Mouse (Mus musculus): ENCODE data around the gene Col24a1.
"Not testable (repeated sequence)": the region's sequence is repeated elsewhere in the genome, so short reads cannot be mapped to it uniquely, and the experiment has no call there.

The Col24a1 gene

GRCm38 (mm10) chr3:145356865-145357487, 64.7 kb downstream of the Col24a1 start:
- DNase-seq = no peak

GRCm38 (mm10) chr3:145365227-145365626, 73.0 kb downstream of the Col24a1 start:
- DNase-seq = no peak

DNA sequence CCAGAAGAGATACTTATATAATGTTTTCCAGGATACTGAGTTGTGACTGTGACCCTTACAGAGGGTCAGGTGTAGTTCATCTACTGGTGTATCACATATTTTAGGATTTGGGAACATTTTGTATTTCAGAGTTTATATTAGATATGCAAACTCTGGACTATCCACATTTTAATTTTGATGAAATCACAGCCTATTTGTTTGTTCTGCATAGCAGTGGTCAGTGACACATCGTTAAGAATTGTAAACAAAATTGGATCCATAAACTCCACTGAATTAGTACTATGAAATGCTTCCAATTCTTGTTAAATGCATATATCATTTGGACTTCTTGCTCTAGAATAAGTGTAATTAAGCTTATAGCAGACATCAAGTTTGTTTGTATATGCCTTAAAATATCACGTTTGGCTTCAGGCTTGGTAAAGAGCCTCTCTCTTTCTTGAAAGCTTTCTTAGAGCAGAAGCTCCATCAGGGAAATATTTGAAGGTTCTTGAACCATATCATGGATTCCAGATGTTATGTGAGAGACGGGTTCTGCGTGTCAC, 75.0 kb downstream of the Col24a1 start:
- no peak for DNase-seq

DNA sequence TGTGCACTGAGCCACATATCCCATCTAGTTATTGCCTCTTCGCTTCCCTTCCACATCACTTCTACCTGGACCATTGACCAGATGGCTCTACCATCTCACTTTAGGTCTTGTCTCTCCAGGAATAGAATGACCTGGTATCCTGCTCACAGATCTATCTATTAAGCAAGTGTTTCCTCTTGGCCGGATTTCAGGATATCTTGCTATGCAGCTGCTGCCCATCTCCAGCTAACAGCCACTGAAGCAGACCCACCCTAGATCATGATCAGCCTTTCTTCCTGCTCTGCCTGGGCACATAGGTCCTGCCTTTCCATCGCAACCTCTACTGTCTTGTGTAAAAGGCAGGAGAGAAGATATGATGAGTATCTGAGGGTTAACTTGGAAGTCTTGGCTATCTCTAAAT, 84.0 kb downstream of the Col24a1 start:
- DNase-seq = no peak

GRCm38 (mm10) chr3:145383095-145383494, 90.8 kb downstream of the Col24a1 start:
- DNase-seq = no peak

DNA sequence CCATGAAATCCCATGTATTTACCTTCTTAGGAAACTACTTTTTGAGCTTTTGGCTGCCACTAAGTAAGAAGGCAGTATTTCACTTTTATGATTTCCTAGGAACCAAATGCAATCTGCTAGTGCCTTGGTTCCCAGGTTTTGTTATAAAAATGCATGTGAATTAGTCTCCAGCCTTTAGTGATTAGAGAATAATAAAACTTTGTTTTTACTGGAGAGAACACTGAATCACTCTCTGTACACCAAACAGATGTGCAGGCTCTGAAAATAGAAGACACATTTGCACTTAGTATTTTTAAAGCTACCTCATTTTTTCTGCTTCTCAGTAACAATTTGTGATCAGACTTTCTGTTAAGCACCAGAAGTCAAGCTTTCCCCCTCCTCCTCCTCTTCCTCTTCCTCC, 94.2 kb downstream of the Col24a1 start:
- no peak for DNase-seq

DNA sequence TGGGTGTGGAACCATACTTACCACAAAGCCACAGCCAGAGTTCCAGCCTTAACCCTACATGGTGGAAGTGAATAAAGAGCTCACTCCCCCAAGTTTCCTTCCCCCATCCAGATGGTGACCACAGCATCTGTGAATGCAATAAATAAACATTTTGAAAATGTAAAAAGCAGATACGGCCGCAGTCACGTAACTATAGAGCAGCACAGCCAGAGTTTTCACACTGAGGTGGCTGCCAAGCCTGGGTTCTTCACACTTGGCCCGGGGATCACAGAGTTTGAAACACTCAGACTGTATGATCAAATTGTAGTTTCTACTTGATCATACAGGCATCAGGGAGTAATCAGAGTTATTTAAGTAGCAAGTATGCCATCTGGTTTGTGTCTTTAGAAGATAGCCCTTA, 98.4 kb downstream of the Col24a1 start:
- DNase-seq = no peak

GRCm38 (mm10) chr3:145391986-145392659, 99.9 kb downstream of the Col24a1 start:
- DNase-seq = no peak

DNA sequence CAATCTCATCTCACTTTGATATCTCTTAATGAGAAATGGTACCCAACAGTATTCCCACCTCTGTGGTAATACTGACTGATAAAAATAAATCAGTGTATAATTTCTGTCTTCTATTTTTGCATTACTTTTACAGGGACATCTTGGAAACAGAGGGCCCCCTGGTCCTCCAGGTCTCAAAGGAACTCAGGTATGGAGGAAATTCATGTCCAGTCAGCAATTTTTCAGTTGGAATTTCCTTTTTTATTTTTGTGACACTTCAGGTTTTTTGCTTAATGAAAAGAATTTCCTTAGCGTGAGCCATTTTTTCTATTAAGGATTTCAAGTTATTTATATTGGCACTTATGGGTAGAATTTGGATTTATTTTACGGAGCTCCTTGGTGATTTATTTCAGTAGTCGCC, 106.9 kb downstream of the Col24a1 start:
- no peak for DNase-seq

- no peak for DNase-seq
Measured at GRCm38 (mm10) chr3:145402257-145402656, 110.0 kb downstream of the Col24a1 start.

- no peak for DNase-seq
Measured at GRCm38 (mm10) chr3:145402994-145403393, 110.7 kb downstream of the Col24a1 start.

DNA sequence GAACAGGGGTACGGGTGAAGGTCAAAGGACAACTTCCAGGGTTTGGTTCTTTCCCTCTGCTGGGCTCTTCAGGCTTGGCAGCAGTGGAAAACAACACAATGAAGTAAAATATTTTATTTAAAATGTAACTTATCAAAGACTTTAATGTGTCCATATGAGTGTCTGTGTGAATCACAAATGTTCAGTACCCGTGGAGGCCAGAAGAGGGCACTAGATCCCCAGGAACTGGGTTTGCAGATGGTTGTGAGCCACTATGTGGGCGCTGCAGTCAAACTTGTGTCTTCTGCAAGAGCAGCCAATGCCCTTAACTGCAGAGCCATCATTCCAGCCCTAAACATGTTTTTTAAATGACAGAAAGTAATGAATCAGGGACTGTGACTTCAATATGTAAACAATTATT, 115.8 kb downstream of the Col24a1 start:
- no peak for DNase-seq

DNA sequence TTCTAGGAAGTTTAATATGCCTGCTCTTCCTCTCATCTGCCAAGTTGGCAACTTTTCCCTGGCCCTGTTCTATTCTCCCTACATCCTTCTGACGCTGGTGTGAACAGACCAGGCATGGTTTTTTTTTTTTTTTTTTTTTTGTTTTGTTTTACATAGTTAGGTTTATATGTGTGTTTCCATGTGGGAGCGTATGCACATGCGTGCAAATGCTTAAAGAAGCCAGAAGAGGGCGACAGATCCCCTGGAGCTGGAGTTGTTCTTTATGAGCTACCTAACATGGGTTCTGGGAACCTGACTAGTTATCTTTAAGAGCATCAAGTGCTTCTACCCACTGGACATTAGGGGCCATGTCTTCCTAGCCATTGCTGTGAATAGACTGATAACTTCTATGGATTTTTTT, 119.9 kb downstream of the Col24a1 start:
- no peak for DNase-seq

DNA sequence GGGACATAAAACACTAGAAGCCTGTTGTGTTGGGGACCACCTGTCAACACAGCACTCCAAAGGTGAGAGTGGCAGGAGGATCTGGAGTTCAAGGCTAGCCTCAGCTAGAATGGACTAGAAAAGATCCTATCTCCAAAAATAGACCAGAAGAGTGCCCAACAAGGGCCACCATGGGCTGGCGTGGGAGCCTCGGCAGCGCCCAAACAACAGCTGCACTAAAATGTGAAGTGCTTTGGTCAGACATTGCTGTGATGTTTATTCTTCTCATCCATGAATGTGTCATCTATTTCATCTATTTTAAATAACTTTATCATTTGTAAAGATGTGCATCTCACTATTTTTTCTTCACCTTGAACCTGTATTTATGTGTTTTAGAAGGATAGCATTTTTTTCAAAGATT, 122.1 kb downstream of the Col24a1 start:
- no peak for DNase-seq

- DNase-seq = no peak
Measured at GRCm38 (mm10) chr3:145417809-145418208, 125.5 kb downstream of the Col24a1 start.

DNA sequence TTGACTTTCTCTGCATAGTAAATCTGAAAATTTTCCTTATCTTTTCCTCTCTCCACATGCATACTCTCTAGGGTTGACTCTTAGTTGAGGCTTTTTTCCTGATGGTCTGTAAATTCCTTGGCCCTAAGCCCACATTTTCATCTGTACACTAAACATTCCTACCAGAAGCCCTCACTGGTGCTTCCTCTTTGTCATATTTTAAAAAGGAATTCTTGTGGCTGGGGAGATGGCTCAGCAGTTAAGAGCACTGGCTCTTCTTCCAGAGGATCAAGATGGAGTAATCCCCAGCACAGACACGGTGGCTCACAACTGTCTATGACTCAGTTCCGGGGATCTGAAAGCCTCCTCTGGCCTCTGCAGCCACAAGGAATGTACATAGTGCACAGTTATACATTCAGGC, 128.1 kb downstream of the Col24a1 start:
- DNase-seq = no peak

DNA sequence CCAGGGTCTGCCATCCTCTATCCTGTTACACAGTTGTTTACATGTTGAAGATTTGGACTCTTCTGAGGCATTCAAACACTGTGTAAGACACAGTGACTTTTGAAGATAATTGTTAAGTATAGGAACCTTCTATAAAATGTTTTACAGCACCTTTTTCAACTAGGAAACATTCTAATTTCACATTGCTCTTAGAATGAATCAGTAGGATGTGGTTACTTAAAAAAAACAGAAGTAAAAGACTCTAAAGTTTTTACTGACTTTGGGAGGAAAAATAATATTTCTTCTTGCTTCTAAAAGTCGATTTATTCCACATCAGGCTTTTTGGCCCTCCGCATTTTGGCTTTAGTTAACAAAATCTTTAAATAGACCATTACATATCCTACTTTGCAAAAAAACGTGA, 129.8 kb downstream of the Col24a1 start:
- no peak for DNase-seq

GRCm38 (mm10) chr3:145438352-145438751, 146.1 kb downstream of the Col24a1 start:
- no peak for DNase-seq

GRCm38 (mm10) chr3:145439086-145439485, 146.8 kb downstream of the Col24a1 start:
- DNase-seq = no peak

GRCm38 (mm10) chr3:145440993-145441392, 148.7 kb downstream of the Col24a1 start:
- DNase-seq = no peak

GRCm38 (mm10) chr3:145442268-145442667, 150.0 kb downstream of the Col24a1 start:
- no peak for DNase-seq

- DNase-seq = not testable (repeated sequence)
Measured at GRCm38 (mm10) chr3:145443167-145443566, 150.9 kb downstream of the Col24a1 start.

DNA sequence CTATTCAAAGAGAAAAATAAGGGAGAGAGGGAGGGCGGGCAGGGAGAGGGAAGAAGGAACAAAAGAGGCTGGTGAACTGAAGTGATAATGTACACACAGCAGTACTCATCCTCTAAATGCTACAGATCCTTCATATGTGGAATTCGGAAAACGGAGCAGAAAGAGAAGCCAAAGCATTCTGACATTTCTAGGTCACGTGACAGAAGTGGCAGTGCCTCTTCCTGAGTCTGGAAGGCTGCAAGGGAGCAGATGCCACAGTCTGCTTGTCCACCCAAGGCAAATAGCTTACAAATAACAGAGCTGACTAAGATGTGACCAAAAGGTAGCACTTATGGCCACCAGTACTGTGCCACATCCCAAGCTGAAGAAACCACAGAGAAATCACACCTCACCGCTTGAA, 164.8 kb downstream of the Col24a1 start:
- DNase-seq = no peak

DNA sequence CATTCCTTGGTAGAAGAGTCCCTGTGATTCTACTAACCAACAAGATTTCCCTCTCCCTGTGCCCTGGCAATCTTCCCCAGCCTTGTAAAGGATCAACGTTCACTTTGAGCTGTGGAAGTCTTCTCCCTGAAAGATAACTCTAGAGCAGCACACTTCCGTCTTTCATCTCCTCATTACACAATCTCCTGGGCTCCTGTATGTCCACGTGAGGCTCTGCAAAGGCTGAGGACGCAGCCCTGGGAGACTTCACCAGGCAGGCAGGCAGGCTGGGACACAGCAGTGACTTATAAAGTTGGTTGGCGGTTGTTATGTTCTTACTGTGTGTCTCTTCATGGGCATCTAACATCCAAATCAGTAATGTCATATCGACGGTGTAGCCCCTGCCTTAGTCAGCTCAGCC, 170.1 kb downstream of the Col24a1 start:
- DNase-seq = no peak

DNA sequence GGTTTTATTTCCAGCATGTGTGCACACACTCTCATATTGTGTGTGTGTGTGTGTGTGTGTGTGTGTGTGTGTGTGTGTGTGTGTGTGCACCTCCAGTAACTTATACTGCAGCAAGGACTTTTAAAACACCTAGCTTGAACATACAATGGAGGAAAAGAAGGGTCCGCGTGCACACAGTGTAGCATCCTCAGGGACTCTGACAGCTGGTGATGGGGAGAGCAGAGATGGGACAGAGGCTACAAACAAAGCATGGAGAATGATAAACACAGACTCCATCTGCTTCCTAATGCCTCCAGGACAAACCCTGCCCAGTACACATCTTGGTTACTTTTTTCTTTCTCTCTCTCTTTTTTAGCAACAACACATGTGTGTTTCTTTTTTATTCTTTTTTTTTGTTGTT, 171.5 kb downstream of the Col24a1 start:
- no peak for DNase-seq
